Mouse (Mus musculus) G1E (cell line): ENCODE measurements around the gene Cdc34.

Experiments used
- CTCF ChIP-seq: IDR thresholded peaks from 2 replicates; pipeline ENCODE4 v1.5.1; 2012; ENCODE audit warnings: low read depth, low read length, inconsistent platforms, mixed read lengths
- GATA1 ChIP-seq: IDR thresholded peaks from 2 replicates; pipeline ENCODE4 v1.6.1; 2012; ENCODE audit warnings: borderline replicate concordance, low read length, inconsistent platforms, mixed read lengths

- no peak for TF ChIP-seq CTCF
- no peak for TF ChIP-seq GATA1
Observed at GRCm38 (mm10) chr10:79689178-79689577, 7.2 kb downstream of the Cdc34 start.
